Mouse (Mus musculus): Measurements from ENCODE around the gene Acoxl. TPM values are rescaled to one million over a fixed set of nuclear protein-coding genes. Genes with fewer than 3 reads are reported as not detected.

Acoxl gene
- total RNA-seq, 2 experiments from 2014 or later = not detected

DNA sequence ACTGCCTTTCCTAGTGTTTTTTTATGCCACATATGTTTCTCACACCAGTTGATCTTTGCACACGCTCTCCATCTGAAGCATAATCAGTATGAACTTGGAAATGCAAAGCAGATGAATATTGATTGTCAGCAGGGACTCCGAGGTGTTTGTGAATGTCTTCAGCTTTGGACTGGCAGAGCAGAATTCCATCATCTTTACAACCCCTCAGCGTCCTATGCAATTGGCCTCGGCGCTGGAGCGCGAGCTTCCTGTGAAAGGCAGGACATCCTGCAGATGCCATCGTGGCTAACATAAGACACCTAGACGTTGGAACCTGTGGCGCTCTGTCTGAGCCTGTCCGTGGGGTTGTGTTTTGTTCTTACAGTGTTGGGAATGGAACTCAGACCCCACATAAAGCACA lies 292.8 kb downstream of the Acoxl start:
- DNase-seq = no peak
- intact Hi-C loops (cut with DNase I) = no loop called here

DNA sequence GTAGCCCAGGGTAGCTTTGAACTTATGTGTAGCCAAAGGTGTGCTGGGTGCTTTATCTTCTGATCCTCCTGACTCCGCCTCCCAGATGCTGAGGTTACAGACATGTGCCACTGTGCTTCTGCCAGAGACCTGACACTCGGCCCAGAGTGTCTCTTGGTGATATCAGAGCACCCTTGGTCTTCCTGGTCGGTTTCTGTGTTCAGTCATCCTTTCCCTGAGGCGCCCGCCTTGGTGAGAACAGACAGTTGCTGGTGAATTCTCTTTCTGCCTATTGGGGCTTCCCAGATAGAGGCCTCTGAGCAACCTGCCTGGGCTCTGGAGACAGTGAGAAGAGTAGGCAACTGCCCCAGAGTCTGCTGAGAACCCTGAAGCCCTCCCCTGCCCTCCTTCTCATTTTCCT lies 294.0 kb downstream of the Acoxl start:
- intact Hi-C loops (cut with DNase I) = no loop called here
- DNase-seq = no peak

- DNase-seq = no peak
- intact Hi-C loops (cut with DNase I) = no loop called here
These were observed 295.2 kb downstream of the Acoxl start for GRCm38 (mm10) chr2:128133865-128134264.

- intact Hi-C loops (cut with DNase I) = no loop called here
- no peak for DNase-seq
These were observed 295.8 kb downstream of the Acoxl start for GRCm38 (mm10) chr2:128134474-128134873.

- intact Hi-C loops (cut with DNase I) = no loop called here
- DNase-seq = no peak
These were observed 296.3 kb downstream of the Acoxl start for GRCm38 (mm10) chr2:128134948-128135347.

DNA sequence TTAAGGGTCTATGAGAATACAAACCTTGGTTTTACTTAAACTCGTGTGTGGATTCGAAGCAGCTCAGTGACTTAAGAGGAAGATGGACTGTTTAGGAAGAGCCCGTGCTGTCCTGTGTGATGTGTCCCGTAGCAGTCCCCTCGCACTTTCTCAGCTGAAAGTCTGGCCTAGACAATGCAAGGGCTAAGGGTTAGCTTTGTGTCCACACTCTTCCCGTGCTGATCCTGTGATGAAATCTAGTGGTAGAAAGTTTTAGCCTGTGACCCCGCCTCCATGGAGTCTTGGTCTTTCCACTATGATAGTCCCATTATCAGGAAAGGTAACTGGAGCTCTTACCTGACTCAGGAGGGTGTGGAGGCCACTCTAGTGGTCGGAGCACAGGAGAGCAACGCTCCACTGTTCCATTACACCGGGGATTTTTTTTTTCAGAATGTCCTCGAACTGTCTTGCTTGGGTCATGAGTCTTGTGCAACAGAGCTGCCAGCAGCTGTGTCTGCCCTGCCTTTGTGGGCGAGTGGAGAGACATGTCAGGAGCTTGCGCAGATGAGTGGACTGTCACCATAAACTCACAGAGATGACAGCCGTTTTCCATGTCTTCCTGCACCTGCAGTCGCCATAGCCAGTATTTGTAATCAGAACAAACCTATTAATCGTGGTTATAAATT lies 298.2 kb downstream of the Acoxl start:
- DNase-seq = no peak
- intact Hi-C loops (cut with DNase I) = no loop called here

- DNase-seq = no peak
- intact Hi-C loops (cut with DNase I) = no loop called here
These were observed 299.0 kb downstream of the Acoxl start for GRCm38 (mm10) chr2:128137480-128138276.

- DNase-seq = peak; percentile 48
- intact Hi-C loops (cut with DNase I) = no loop called here
These were observed 300.2 kb downstream of the Acoxl start for GRCm38 (mm10) chr2:128138924-128139323.

DNA sequence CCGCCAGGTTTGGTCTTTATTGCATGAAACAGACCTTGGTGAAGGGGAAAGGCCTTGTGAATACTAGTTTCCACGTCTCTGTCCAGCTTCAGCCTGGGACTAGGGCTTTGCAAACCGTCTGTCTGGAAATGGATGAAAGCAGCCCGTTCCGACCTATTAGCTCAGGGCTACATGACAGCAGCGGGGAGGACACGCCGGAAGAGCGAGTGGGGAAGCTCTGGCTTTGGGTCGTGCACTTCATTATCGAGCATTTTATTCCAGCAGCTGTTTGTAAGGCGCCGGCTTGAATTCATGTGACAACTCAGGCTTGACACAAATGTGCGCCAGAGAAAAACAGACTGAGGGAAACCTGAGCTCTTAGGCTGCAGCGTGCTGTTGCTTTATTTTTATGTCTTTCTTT lies 301.1 kb downstream of the Acoxl start:
- no peak for DNase-seq
- intact Hi-C loops (cut with DNase I) = no loop called here

- DNase-seq = no peak
- intact Hi-C loops (cut with DNase I) = no loop called here
These were observed 301.5 kb downstream of the Acoxl start for GRCm38 (mm10) chr2:128140183-128140582.

DNA sequence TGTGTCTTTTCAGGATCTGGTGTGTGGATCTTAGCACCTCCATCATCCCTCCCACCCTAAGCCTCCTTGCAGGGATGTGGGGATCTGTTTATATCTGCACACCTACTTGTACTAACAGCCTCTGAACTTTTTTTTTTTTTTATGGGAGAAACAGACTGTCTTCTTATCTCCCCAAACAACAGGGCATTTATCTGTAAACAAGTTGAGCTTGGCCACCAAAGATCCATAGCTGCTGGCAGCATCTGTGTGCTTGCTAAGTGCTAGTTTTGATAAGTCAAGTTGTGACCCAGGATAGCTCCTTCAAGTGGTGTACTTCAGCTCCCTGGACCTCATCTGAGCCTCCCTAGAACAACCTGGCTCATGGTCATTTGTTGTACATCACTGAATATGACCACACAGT lies 305.3 kb downstream of the Acoxl start:
- no peak for DNase-seq

GRCm38 (mm10) chr2:128145433-128145832 lies 306.8 kb downstream of the Acoxl start:
- intact Hi-C loops (cut with DNase I) = no loop called here
- DNase-seq = no peak

More for the DNA sequence above, 305.3 kb downstream of the Acoxl start:
- intact Hi-C loops (cut with DNase I) = no loop called here

DNA sequence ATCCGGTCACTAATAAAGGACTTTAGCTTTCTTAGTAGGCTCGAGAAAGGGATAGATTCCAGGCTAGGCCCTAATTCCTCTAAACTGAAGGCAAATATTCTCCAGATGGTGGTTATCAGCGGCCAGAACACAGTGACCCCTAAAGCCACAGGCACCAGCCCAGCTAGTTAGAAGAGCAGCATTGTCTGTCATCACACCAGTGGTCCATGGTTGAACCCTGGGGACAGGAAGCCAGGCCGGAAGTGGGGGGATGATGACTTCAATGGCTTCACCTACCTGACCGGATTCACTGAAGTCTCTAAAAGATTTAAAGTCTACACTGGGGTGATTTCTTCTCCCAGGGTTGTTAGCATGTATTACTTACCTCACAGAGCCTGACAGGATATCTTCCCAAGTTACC lies 310.9 kb downstream of the Acoxl start:
- intact Hi-C loops (cut with DNase I) = no loop called here
- no peak for DNase-seq

GRCm38 (mm10) chr2:128152211-128152610 lies 313.5 kb downstream of the Acoxl start:
- no peak for DNase-seq
- intact Hi-C loops (cut with DNase I) = no loop called here

DNA sequence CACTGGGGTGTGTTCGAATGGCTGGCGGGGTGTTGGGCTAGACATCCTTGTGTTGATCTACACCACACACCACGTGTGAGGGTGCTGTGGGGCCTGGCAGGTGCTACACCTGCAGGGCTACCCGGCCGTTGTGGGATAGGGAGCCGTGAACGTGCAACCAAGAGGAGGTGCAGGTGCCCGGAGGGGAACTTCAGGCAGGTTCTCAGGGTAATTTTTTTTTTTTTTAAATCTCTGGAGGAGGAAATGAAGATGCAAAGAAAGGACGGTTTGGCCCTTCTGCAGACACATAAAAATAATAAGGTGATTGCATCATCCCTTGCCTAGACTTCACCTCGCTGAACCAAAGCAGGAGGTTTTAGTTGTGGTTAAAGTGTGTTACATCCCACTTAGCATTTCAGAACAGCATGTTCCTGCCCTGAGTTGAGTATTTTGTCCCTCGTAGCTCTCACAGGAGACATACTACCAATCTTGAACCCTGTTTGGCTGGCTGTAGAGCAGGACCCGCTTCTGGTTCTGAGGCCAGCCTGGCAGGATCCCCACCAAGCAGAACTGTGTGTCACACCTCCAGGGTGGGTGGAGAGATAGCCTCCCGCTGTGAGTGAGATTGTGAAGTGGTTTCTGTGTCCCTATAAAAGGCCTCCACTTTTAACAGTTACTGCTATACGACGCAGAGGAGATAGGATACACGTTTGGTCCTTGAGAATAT lies 314.3 kb downstream of the Acoxl start:
- intact Hi-C loops (cut with DNase I) = no loop called here
- no peak for DNase-seq

DNA sequence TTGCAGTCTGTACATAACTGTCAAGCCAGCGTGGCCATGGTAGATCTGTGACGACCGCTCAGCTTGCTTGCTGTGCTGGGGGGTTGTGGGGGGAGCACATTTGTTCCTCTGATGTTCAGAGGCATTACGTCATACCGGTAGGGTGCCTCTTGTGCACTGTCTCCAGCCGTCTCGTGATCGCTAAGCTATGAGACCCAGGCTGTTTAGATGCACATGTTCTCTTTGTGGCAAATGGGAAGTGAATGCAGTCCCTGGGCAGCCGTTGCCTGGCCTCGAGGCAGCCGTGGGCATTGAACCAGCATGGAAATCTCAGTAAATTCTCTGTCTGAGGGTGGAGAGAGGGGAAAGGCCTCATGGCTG lies 314.9 kb downstream of the Acoxl start:
- no peak for DNase-seq
- intact Hi-C loops (cut with DNase I) = no loop called here

- peak; percentile 79 for DNase-seq
- intact Hi-C loops (cut with DNase I) = no loop called here
These were observed 316.9 kb downstream of the Acoxl start for GRCm38 (mm10) chr2:128155412-128156066.

DNA sequence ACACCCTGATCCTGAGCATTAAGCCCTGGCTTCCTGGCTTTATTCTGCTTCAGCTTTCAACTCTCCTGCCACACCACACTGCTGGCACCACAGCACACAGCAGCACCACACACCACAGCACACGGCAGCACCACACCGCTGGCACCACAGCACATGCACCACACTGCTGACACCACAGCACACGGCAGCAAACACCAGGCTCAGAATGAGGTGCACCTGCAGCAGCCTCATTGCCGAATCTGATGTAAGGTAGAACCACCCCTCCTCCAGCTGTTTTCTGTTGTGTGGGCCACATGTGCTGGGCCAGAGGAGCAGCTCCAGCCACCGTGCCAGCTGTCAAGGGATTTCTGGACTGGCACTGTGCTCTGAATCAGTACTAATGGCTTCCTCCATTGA lies 317.4 kb downstream of the Acoxl start:
- no peak for DNase-seq
- intact Hi-C loops (cut with DNase I) = no loop called here

DNA sequence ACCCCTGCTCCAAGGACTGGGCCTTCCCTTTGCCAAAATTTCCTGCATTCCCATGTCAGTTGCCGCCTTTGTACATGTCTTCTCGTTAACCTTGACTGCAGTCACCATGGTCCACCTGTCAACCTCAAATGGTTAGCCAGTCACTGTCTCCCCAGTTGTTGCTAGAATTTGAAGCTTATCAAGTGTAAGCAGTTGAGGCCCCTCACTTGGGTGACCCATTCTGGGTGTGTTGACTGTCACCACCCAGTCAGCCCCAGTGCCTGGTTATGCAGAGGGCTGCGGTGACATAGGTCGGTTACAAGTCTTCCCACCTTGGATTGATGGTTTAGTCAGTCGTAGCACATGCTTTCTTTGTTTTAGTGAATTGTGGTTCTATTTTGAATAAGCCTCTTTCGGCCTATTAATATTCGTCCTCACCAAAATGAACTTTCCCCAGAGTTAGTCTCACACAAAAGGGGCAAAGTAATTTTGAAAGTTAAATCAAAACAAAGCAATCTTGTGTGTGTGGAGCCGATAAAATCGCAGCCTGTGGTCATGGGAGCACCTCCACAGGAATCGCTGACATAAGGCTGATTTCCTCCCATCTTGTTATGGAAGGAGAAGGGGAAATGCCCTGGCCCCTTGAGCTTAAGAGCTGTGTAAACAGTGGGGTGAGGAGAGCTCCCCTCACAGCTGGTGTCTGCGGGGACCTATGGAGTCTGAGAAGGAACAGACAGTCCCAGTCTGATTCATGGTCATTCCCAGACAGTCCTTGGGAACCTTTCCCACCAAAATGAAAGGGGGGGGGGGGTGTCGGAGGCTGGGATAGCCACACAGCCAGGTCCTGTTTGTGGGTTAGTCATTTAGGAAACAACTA lies 318.1 kb downstream of the Acoxl start:
- no peak for DNase-seq
- intact Hi-C loops (cut with DNase I) = no loop called here

DNA sequence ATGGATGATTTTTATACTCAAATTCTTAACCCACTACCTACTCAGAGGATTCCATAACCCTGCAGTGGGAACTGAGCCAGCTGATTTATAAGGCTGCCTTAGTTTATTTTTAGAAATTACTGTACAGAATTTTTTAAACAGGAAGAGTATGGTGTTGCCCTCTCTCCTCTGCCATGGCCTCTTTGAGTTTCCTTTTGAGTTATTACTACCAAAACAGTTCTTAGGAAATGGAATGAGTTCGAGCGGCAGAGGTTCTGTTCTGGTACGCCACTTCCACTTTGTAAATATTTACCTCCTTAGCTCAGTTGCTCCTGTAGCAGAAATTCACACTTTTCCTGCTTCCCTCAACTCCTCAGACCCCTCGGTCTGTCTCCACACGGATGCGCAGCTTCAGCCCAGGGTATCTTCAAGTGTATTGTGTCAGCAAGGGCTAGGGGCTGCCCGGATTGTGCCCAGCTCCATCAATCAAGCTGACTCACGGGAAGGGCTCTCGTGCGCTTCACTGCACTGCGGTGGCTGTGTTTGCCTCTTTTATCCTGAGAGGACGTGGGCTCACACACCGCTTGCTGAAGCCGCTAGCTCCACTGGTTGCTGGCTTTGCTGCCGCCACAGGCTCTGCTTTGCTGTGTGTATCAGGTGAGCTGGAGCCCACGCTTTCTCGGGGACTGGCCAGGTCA lies 320.2 kb downstream of the Acoxl start:
- no peak for DNase-seq
- intact Hi-C loops (cut with DNase I) = no loop called here
